Mouse (Mus musculus) forebrain, embryonic 14.5 days (tissue): ENCODE measurements around the gene Dapk2. TPM values are rescaled to one million over a fixed set of nuclear protein-coding genes. Genes with fewer than 3 reads are reported as not detected.
A peak's percentile ranks its signal among the peaks of the same experiment; 100 is the strongest.

Experiments
- ATAC-seq: fragments of 200-750 bp; cut with Nextera tagmentation; 2 replicates; pipeline ENCODE4 v1.8.0; 2017; ENCODE audit warnings: mild to moderate bottlenecking, moderate library complexity
- DNase-seq: peaks from one replicate; pipeline ENCODE4 v3.0.0-alpha.2; 2015; ENCODE audit warnings: low spot score
- H3K27ac ChIP-seq: fragments of 300-500 bp; sonication (generic); 2 replicates; pipeline ENCODE4 v1.5.1; 2014; ENCODE audit warnings: low read depth, mild to moderate bottlenecking, control low read depth, low read length, moderate library complexity
- H3K27me3 ChIP-seq: fragments of 300-500 bp; sonication (generic); replicated peaks from 2 replicates; pipeline ENCODE4 v1.6.1; 2014; ENCODE audit warnings: low read length, control low read depth, mixed read lengths; ENCODE audit not compliant: control insufficient read depth, insufficient read depth
- H3K36me3 ChIP-seq: fragments of 300-500 bp; sonication (generic); 2 replicates; pipeline ENCODE4 v1.6.1; 2014; ENCODE audit warnings: low read length, control low read depth; ENCODE audit not compliant: control insufficient read depth, insufficient read depth
- H3K4me1 ChIP-seq: fragments of 300-500 bp; sonication (generic); 2 replicates; pipeline ENCODE4 v1.6.1; 2014; ENCODE audit warnings: antibody characterized with exemption, low read length, control low read depth; ENCODE audit not compliant: control insufficient read depth, insufficient read depth
- H3K4me2 ChIP-seq: fragments of 300-500 bp; sonication (generic); 2 replicates; pipeline ENCODE4 v1.6.1; 2014; ENCODE audit warnings: mild to moderate bottlenecking, control low read depth, low read length
- H3K4me3 ChIP-seq: fragments of 300-500 bp; sonication (generic); 2 replicates; pipeline ENCODE4 v1.5.1; 2014; ENCODE audit warnings: low read depth, low read length, control low read depth
- H3K9ac ChIP-seq: fragments of 300-500 bp; sonication (generic); 2 replicates; pipeline ENCODE4 v1.6.1; 2014; ENCODE audit warnings: mild to moderate bottlenecking, low read length, control low read depth, moderate library complexity
- H3K9me3 ChIP-seq: fragments of 300-500 bp; sonication (generic); replicated peaks from 2 replicates; pipeline ENCODE4 v1.6.1; 2016; ENCODE audit warnings: low read length, control low read depth, mixed read lengths; ENCODE audit not compliant: control insufficient read depth
- WGBS: fragments of 180-500 bp; shearing (Covaris S2); extraction: QIAGEN DNeasy Blood & Tissue Kit; methylation state at CpG from one replicate; pipeline ENCODE4 v1.1.7; 2014; 5-methylcytosine and 5-hydroxymethylcytosine counted together
- polyA plus RNA-seq: library from polyadenylated mRNA; unstranded; fragments of >200 nt; fragmentation: Nextera tagmentation; extraction: Ambion mirVana; gene quantifications from 2 replicates; pipeline ENCODE4 v1.2.1, GENCODE M21; 2014

Dapk2 gene
- polyA plus RNA-seq, 1 experiment from 2014 or later, result 2.3 TPM

DNA sequence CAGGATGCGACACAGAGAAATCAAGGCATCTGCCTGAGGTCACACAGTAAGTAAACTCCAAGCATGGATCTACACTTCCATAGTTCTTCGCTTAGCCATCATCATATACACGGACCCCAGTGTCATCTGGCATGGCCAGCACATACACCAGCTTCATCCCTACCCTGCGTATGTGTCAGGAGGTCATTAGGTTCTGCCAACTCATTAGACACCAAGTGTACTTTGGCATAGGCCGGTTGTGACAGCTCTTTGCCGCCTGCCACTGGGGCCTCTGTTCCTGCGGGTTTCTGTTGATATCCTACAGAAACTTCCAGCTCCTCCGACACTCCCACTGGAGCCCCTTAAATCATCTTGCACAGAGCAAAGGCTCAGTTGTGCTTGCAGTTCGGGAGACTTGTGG lies 4.0 kb upstream of the Dapk2 start:
- Histone ChIP-seq H3K27ac (no peak overlapping the region), H3K4me3 (no peak overlapping the region), H3K4me2 (no peak overlapping the region), H3K4me1 (no peaks in the 10 kb centered on the region), H3K9me3 (no peaks in the 10 kb centered on the region), H3K27me3 (no peaks in the 10 kb centered on the region), H3K36me3 (no peaks in the 10 kb centered on the region), H3K9ac (no peak overlapping the region)
- DNase-seq, result no peak
- no peak for ATAC-seq
- WGBS, result 94% methylated on average over 9 of the region's 9 CpGs

DNA sequence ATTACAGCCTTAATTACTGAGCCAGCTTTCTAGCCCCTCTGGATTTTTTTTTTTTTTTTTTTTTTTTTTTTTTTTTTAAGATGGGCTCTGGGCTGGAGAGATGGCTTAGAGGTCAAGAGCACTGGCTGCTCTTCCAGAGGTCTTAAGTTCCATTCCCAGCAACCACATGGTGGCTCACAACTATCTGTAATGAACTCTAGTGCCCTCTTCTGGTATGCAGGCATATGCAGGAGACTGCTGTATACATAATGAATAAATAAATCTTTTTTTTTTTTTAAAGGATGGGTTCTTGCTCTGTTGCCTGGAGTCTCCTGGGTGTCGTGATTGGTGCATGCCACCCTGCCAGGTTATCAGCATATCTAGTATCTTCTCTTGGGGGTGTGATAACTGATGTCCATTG lies 2.5 kb upstream of the Dapk2 start:
- no peaks in the 10 kb centered on the region for H3K4me1 ChIP-seq
- no peak overlapping the region for H3K9ac ChIP-seq
- DNase-seq, result no peak
- WGBS, result 77% methylated on average over 1 of the region's 1 CpGs
- no peak overlapping the region for H3K4me2 ChIP-seq
- no peaks in the 10 kb centered on the region for H3K9me3 ChIP-seq
- H3K4me3 ChIP-seq, result no peak overlapping the region
- no peak for ATAC-seq
- H3K27me3 ChIP-seq, result no peaks in the 10 kb centered on the region
- H3K27ac ChIP-seq, result no peak overlapping the region
- H3K36me3 ChIP-seq, result no peaks in the 10 kb centered on the region

DNA sequence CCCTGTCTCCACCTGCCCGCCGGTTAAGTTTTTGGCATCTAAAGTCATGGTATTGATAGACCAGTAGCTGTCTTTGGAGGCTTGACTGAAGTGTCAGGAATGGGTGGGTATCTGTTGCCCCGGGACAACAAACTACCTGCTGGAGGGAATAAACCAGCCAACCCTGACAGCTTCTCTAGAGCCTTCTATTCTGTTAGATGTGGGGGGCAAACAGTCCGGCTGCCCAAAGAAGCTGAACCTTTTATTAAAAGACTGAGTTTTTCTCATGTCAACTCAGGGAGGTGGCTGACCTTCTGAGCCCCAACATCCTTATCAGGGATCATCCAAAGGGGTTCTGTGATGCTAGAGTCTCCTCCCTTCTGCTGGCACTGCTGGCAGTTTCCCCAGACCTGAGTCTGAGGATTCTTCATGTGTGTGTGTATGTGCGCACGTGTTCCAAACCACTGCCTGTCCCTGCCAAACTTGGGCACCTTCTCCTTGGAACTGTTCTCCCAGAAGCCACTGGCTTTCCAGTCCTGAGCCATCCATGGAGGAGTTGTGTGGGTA lies 935 bp downstream of the Dapk2 start:
- Histone ChIP-seq H3K36me3 (no peaks in the 10 kb centered on the region), H3K9ac (no peak overlapping the region), H3K9me3 (no peaks in the 10 kb centered on the region), H3K4me2 (no peak overlapping the region), H3K4me1 (no peaks in the 10 kb centered on the region), H3K27me3 (no peaks in the 10 kb centered on the region), H3K27ac (no peak overlapping the region), H3K4me3 (no peak overlapping the region)
- DNase-seq (no peak), ATAC-seq (no peak)
- WGBS, result 88% methylated on average over 6 of the region's 6 CpGs

- Histone ChIP-seq H3K27ac (no peak overlapping the region), H3K36me3 (no peaks in the 10 kb centered on the region), H3K4me2 (no peak overlapping the region), H3K9ac (no peak overlapping the region), H3K9me3 (no peaks in the 10 kb centered on the region), H3K4me3 (no peak overlapping the region), H3K4me1 (no peaks in the 10 kb centered on the region), H3K27me3 (no peaks in the 10 kb centered on the region)
- no peak for DNase-seq
- no peak for ATAC-seq
- WGBS, result 98% methylated on average over 2 of the region's 2 CpGs
Observed at GRCm38 (mm10) chr9:66160155-66160554, 2.1 kb downstream of the Dapk2 start.

DNA sequence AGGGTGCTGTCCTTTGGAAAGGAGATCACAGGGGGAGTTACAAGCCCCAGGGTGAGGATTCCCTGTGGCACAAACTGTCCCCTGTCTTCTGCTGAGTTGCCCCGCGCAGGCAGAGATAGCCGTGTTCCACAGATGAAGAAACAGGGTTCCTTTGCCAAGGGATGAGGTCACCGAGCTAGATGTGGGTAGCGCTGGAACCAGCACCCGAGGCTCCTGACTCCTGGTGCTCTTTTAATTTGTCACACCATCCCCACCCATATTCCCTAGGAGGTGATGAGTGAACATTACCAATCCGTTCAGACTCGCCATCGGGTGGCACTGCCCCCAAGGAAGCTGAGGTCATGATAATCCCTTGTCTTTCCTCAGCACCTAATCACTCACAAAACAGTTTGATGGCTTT lies 5.0 kb downstream of the Dapk2 start:
- Histone ChIP-seq H3K4me3 (no peak overlapping the region), H3K9me3 (no peaks in the 10 kb centered on the region), H3K27me3 (no peaks in the 10 kb centered on the region), H3K36me3 (no peaks in the 10 kb centered on the region), H3K4me2 (no peak overlapping the region), H3K27ac (no peak overlapping the region), H3K4me1 (no peaks in the 10 kb centered on the region), H3K9ac (no peak overlapping the region)
- DNase-seq, result no peak
- 87% methylated on average over 9 of the region's 9 CpGs for WGBS
- ATAC-seq, result no peak

GRCm38 (mm10) chr9:66167222-66167621 lies 9.2 kb downstream of the Dapk2 start:
- Histone ChIP-seq H3K27ac (no peak overlapping the region), H3K4me2 (no peak overlapping the region), H3K36me3 (no peaks in the 10 kb centered on the region), H3K27me3 (no peaks in the 10 kb centered on the region), H3K9ac (no peak overlapping the region), H3K4me3 (no peak overlapping the region), H3K4me1 (peaks cover 5% of the 10 kb centered on the region), H3K9me3 (no peaks in the 10 kb centered on the region)
- no peak for ATAC-seq
- no peak for DNase-seq
- WGBS, result 88% methylated on average over 5 of the region's 5 CpGs

DNA sequence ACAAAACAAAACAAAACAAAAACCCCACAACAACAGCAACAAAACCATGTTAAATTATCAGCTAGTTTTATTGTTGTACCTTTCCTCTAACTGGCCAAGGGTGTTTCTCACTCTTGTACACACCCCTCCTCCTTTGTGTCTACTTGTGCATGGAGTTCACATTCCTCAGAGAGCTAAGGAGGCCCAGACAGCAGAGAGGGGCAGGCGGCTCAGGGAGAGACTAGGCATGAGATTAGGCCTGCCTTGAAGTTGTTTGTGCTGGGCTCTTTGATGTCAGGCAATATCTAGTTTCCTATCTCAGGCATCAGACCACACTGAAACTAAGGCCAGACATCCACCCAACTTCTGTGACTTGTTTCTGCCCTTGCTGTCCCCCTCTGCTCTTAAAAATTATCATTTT lies 10.2 kb downstream of the Dapk2 start:
- Histone ChIP-seq H3K4me1 (peaks cover 5% of the 10 kb centered on the region), H3K27me3 (no peaks in the 10 kb centered on the region), H3K36me3 (no peaks in the 10 kb centered on the region), H3K4me2 (no peak overlapping the region), H3K9me3 (no peaks in the 10 kb centered on the region), H3K4me3 (no peak overlapping the region), H3K27ac (no peak overlapping the region), H3K9ac (no peak overlapping the region)
- ATAC-seq, result no peak
- 18% methylated on average over 1 of the region's 1 CpGs for WGBS
- DNase-seq, result no peak

- no peaks in the 10 kb centered on the region for H3K36me3 ChIP-seq
- no peak overlapping the region for H3K4me2 ChIP-seq
- H3K4me3 ChIP-seq, result no peak overlapping the region
- DNase-seq (peak; percentile 22), ATAC-seq (no peak)
- H3K27me3 ChIP-seq, result no peaks in the 10 kb centered on the region
- 10% methylated on average over 5 of the region's 5 CpGs for WGBS
- H3K27ac ChIP-seq, result 0 out of 2 replicates have a peak overlapping the region, but pooled peaks have one; percentile 9
- H3K4me1 ChIP-seq, result peaks cover 5% of the 10 kb centered on the region
- H3K9ac ChIP-seq, result peak overlapping the region; percentile 25; the same call in 1 of the 2 replicates
- H3K9me3 ChIP-seq, result no peaks in the 10 kb centered on the region
Observed at GRCm38 (mm10) chr9:66170506-66170905, 12.5 kb downstream of the Dapk2 start.

GRCm38 (mm10) chr9:66171275-66171921 lies 13.4 kb downstream of the Dapk2 start:
- ATAC-seq (no peak), DNase-seq (no peak)
- 54% methylated on average over 12 of the region's 12 CpGs for WGBS
- Histone ChIP-seq H3K9me3 (no peaks in the 10 kb centered on the region), H3K4me3 (no peak overlapping the region), H3K4me1 (peaks cover 5% of the 10 kb centered on the region), H3K27ac (no peak overlapping the region), H3K9ac (no peak overlapping the region), H3K27me3 (no peaks in the 10 kb centered on the region), H3K36me3 (no peaks in the 10 kb centered on the region), H3K4me2 (no peak overlapping the region)
